Mouse (Mus musculus) erythroblast, embryonic 14.5 days (primary cell): ENCODE measurements around the gene Ankrd40. TPM values are rescaled to one million over a fixed set of nuclear protein-coding genes. Genes with fewer than 3 reads are reported as not detected.

ENCODE experiments used
- H3K27me3 ChIP-seq: 2 replicates; pipeline ENCODE4 v1.6.1; 2012; ENCODE audit warnings: inconsistent platforms; ENCODE audit not compliant: control insufficient read depth
- H3K36me3 ChIP-seq: 2 replicates; pipeline ENCODE4 v1.6.1; 2012; ENCODE audit warnings: mild to moderate bottlenecking, inconsistent platforms; ENCODE audit not compliant: control insufficient read depth
- H3K4me1 ChIP-seq: 2 replicates; pipeline ENCODE4 v1.6.1; 2012; ENCODE audit warnings: inconsistent platforms; ENCODE audit not compliant: control insufficient read depth
- H3K4me3 ChIP-seq: replicated peaks from 2 replicates; pipeline ENCODE3; 2012; ENCODE audit warnings: moderate library complexity, mild to moderate bottlenecking, inconsistent platforms
- H3K9me3 ChIP-seq: 2 replicates; pipeline ENCODE4 v1.6.1; 2012; ENCODE audit warnings: low read length, inconsistent platforms, mixed read lengths; ENCODE audit not compliant: control insufficient read depth
- GATA1 ChIP-seq: IDR thresholded peaks from 2 replicates; pipeline ENCODE4 v1.6.1; 2012; ENCODE audit warnings: low read length, inconsistent platforms, mixed read lengths
- TAL1 ChIP-seq: IDR thresholded peaks from 3 replicates; pipeline ENCODE4 v1.6.1; 2012; ENCODE audit warnings: low read length, inconsistent platforms, mixed read lengths
- polyA plus RNA-seq: library from polyadenylated mRNA; stranded (reverse); fragments of >175 nt; gene quantifications from 2 replicates; pipeline ENCODE4 v1.2.3, GENCODE M21; 2012

The Ankrd40 gene
- polyA plus RNA-seq, 1 experiment: 7.4 TPM

DNA sequence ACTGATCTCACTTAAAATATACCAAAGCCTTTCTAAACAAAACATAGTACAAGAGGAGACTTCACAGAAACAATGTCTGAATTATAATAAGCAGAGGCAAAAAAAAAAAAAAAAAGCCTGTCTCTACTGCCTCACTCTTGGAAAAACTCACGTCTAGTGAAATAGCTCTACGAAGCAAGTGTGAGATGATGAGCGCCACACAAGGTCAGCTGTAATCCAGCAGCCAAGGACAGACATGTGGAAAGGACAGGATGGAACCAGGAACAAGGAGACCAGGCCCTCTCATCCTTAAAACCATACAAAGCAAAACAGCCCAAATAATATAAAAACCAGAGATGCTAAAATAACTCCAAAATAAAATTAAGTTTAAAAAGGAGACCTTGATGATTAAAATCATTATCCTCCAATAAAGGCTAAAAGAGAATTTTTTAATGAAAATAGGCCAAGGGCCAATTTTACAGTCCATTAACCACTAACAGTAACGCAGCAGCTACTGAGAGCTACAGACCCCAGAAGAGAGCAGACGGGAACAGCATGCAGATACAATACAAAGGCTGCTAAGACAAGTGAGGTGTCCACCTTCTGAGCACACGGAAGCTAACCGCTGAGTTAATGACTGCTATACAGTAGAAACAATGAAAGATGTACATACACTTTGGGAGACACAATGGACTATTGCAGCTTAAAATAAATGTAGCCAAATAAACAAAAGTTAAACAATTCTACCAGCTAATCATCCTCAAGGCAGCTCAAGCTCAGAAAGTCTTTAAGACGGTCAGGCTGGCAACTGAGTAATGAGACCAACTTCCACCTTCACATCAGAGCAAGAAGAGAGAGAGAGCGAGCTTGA is 32.6 kb upstream of the Ankrd40 start:
- TF ChIP-seq GATA1 (no peak), TAL1 (no peak)
- Histone ChIP-seq H3K27me3 (no peaks in the 10 kb centered on the region), H3K4me1 (peaks cover 30% of the 10 kb centered on the region), H3K9me3 (no peaks in the 10 kb centered on the region), H3K36me3 (peaks cover 100% of the 10 kb centered on the region), H3K4me3 (no peak overlapping the region)

DNA sequence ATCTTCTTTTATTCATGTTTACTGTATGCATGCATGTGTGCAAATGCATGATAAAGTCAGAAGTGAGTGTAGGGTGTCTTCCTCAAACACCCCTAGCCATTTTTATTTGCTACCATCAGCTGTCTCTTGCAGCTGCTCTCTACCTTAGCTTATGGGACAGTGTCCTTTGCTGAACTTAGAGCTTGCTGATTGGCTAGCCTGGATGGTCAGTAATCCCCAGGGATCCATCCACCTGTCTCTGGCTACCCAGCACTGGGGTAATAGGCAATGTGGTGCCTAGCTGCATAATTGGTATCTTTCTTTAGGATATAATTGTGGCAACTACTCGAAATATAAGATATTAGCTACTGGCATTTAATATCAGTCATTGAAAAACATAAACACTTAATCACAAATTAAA is 15.1 kb upstream of the Ankrd40 start:
- Histone ChIP-seq H3K36me3 (peaks cover 88% of the 10 kb centered on the region), H3K4me1 (peaks cover 62% of the 10 kb centered on the region), H3K4me3 (no peak overlapping the region), H3K9me3 (no peaks in the 10 kb centered on the region), H3K27me3 (no peaks in the 10 kb centered on the region)
- TF ChIP-seq TAL1: no peak
- TF ChIP-seq GATA1: no peak

DNA sequence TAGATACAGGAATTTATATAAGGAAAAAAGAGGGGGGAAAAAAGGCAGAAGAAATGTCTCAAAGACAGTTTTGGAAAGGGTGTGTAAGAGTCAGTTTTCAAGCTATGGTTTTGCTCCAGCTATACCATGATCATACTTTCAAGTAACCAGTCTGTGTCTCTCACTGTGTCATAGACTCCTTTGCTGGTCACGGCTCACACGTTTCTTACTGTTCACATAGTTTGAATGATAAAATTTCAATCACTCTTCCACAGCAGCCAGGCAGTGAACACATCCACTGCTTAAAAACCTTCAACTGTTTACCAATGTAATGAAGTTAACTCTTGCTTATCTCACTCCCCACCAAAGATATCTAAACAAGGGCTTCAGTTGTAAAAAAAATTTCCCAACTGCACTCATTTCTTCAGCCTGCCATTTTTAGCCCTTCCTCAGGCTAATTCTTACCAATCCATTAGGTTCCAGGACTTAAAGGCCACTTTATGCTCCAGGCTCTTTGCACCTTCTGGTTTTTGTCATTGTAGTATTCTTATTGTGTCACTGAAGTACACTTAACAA is 13.6 kb upstream of the Ankrd40 start:
- H3K36me3 ChIP-seq: peaks cover 88% of the 10 kb centered on the region
- no peak overlapping the region for H3K4me3 ChIP-seq
- H3K27me3 ChIP-seq: no peaks in the 10 kb centered on the region
- no peak for TF ChIP-seq GATA1
- TF ChIP-seq TAL1: no peak
- H3K9me3 ChIP-seq: no peaks in the 10 kb centered on the region
- peaks cover 77% of the 10 kb centered on the region for H3K4me1 ChIP-seq

DNA sequence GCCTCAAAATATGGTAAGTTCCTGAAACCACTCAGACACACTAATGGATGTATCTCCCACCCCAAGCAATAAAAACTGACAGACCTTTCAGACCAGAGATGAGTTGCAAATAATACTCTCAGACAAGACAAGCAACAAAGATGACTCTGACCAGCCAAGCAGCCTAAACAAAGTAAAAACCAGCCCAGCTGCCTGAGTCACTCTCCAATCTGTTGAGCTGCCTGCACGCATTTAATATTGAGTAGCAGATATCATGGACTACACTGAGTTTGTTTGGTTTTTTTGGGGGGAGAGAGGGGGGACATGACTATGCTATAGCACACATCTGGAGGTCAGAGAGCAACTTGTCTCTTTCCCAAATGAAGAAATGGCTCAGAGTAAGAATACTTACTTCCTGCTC is 12.5 kb upstream of the Ankrd40 start:
- Histone ChIP-seq H3K4me1 (peaks cover 87% of the 10 kb centered on the region), H3K4me3 (no peak overlapping the region), H3K36me3 (peaks cover 88% of the 10 kb centered on the region), H3K27me3 (no peaks in the 10 kb centered on the region), H3K9me3 (no peaks in the 10 kb centered on the region)
- TF ChIP-seq TAL1 (no peak), GATA1 (no peak)

DNA sequence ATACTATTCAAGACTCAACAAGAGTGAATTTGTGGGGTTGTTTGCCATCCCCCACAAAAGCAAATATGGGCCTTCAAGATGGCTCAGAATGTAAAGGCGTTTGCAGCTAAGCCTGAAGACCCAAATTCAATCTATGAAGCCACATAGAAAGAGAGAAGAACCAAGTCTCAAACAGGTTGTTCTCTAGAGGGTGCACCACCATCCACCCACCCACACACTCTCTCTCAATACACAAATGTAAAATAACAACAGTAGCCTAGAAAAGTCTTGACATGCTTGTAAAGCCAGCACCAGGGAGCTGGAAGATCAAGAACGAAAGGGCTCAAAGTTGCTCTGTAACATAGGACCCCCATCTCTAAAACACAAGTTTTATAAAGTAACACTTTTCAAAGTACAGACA is 11.3 kb upstream of the Ankrd40 start:
- Histone ChIP-seq H3K36me3 (peaks cover 77% of the 10 kb centered on the region), H3K4me1 (peaks cover 80% of the 10 kb centered on the region)
- TF ChIP-seq TAL1 (no peak), GATA1 (no peak)

DNA sequence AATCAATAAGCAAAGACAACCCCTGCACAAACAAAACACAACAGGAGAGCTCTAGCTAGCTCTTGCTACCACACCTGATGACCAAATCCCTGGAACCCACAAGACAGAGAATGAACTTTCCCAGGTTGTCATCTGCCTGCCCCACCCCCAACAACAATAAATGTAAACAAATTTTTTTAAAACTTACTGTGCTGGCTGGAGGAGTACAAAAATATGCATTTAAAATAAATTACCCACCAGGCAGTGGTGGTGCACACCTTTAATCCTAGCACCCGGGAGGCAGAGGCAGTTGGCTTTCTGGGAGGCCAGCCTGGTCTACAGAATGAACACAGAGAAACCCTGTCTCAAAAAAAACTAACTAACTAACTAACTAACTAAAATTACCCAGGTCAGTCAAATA is 10.8 kb upstream of the Ankrd40 start:
- Histone ChIP-seq H3K27me3 (no peaks in the 10 kb centered on the region), H3K36me3 (peaks cover 77% of the 10 kb centered on the region), H3K9me3 (no peaks in the 10 kb centered on the region), H3K4me3 (no peak overlapping the region), H3K4me1 (peaks cover 77% of the 10 kb centered on the region)
- TF ChIP-seq TAL1 (no peak), GATA1 (no peak)

More for the DNA sequence above, 11.3 kb upstream of the Ankrd40 start:
- Histone ChIP-seq H3K4me3 (no peak overlapping the region), H3K27me3 (no peaks in the 10 kb centered on the region), H3K9me3 (no peaks in the 10 kb centered on the region)

DNA sequence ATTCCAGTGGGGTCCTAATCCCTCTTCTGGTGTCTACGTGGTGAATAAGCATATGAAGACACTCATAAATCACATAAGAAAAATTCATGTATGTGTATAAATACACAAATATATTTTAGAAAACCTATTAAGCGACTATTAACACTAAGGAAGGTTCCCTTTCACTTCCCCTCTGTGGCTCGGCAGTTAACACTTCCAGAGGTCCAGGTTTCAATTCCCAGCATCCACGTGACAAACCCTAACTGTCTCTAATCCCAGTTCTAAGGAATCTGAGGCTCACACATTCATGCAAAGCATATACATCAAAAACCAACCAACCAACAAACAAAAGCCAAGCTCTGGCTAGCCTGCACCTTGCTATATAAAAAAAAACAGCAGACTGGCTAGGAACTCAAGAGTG is 10.3 kb upstream of the Ankrd40 start:
- Histone ChIP-seq H3K4me1 (peaks cover 79% of the 10 kb centered on the region), H3K4me3 (peak overlapping the region; percentile 15), H3K36me3 (peaks cover 74% of the 10 kb centered on the region), H3K27me3 (no peaks in the 10 kb centered on the region), H3K9me3 (no peaks in the 10 kb centered on the region)
- TF ChIP-seq TAL1: no peak
- no peak for TF ChIP-seq GATA1

DNA sequence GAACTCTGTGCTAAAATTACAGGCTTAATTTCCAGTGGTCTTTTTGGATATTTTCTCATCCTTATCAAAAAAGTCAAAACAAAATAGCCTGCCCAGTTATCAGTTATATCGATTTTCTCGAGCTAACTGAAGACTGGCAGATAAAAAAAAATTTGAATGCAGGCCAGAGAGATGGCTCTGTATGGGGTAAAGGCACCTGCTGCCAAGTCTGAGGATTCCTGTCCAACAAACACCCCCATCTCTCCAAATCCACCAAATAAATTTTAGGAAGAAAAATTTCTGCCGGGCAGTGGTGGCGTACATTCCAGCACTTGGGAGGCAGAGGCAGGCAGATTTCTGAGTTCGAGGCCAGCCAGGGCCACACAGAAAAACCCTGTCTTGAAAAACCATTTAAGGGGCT is 9.7 kb upstream of the Ankrd40 start:
- Histone ChIP-seq H3K27me3 (no peaks in the 10 kb centered on the region), H3K36me3 (peaks cover 68% of the 10 kb centered on the region), H3K4me3 (peak overlapping the region; percentile 15), H3K4me1 (peaks cover 80% of the 10 kb centered on the region), H3K9me3 (no peaks in the 10 kb centered on the region)
- TF ChIP-seq GATA1 (no peak), TAL1 (no peak)
